Mouse (Mus musculus) stomach, embryonic 16.5 days (tissue): Measurements from ENCODE around the gene Phgr1. TPM values are rescaled to one million over a fixed set of nuclear protein-coding genes. Genes with fewer than 3 reads are reported as not detected.

Experiments
- ATAC-seq: fragments of 200-750 bp; cut with Nextera tagmentation; 2 replicates; pipeline ENCODE4 v1.8.0; 2017; ENCODE audit warnings: moderate number of reproducible peaks, moderate TSS enrichment; ENCODE audit not compliant: insufficient read depth, low FRiP score
- H3K27ac ChIP-seq: fragments of 300-500 bp; sonication (generic); 2 replicates; pipeline ENCODE4 v1.5.1; 2014; ENCODE audit warnings: low read length
- H3K27me3 ChIP-seq: fragments of 300-500 bp; sonication (generic); 2 replicates; pipeline ENCODE4 v1.6.1; 2014; ENCODE audit warnings: low read length, control low read depth, mixed read lengths; ENCODE audit not compliant: control insufficient read depth, insufficient read depth
- H3K36me3 ChIP-seq: fragments of 300-500 bp; sonication (generic); 2 replicates; pipeline ENCODE4 v1.6.1; 2014; ENCODE audit warnings: low read length; ENCODE audit not compliant: control insufficient read depth, insufficient read depth
- H3K4me1 ChIP-seq: fragments of 300-500 bp; sonication (generic); 2 replicates; pipeline ENCODE4 v1.6.1; 2014; ENCODE audit warnings: low read length, control low read depth, mixed read lengths; ENCODE audit not compliant: control insufficient read depth, insufficient read depth
- H3K4me2 ChIP-seq: fragments of 300-500 bp; sonication (generic); 2 replicates; pipeline ENCODE4 v1.6.1; 2014; ENCODE audit warnings: low read depth, low read length, mixed read lengths
- H3K4me3 ChIP-seq: fragments of 300-500 bp; sonication (generic); replicated peaks from 2 replicates; pipeline ENCODE4 v1.5.1; 2014; ENCODE audit warnings: mild to moderate bottlenecking, low read length
- H3K9ac ChIP-seq: fragments of 300-500 bp; sonication (generic); 2 replicates; pipeline ENCODE4 v1.6.1; 2014; ENCODE audit warnings: low read length
- H3K9me3 ChIP-seq: fragments of 300-500 bp; sonication (generic); replicated peaks from 2 replicates; pipeline ENCODE4 v1.6.1; 2016; ENCODE audit warnings: low read length, control low read depth; ENCODE audit not compliant: control insufficient read depth
- WGBS: fragments of 180-500 bp; shearing (Covaris S2); extraction: QIAGEN DNeasy Blood & Tissue Kit; methylation state at CpG from one replicate; pipeline ENCODE4 v1.1.7; 2014; 5-methylcytosine and 5-hydroxymethylcytosine counted together
- polyA plus RNA-seq: library from polyadenylated mRNA; unstranded; fragments of >200 nt; fragmentation: Nextera tagmentation; extraction: Ambion mirVana; gene quantifications from 2 replicates; pipeline ENCODE4 v1.2.1, GENCODE M21; 2015

Gene Phgr1
- polyA plus RNA-seq, 1 experiment from 2014 or later = 22.2 TPM

GRCm38 (mm10) chr2:118790551-118791525 lies 18.3 kb downstream of the Phgr1 start:
- no peaks in the 10 kb centered on the region for H3K36me3 ChIP-seq
- H3K9me3 ChIP-seq = no peaks in the 10 kb centered on the region
- peaks cover 6% of the 10 kb centered on the region; the same call in 1 of the 2 replicates for H3K4me1 ChIP-seq
- no peak overlapping the region for H3K27ac ChIP-seq
- no peaks in the 10 kb centered on the region for H3K27me3 ChIP-seq
- ATAC-seq = peak; percentile 39; the same call in 1 of the 2 replicates
- H3K4me2 ChIP-seq = peak overlapping the region; percentile 49
- peak overlapping the region; percentile 59; the same call in 1 of the 2 replicates for H3K9ac ChIP-seq
- H3K4me3 ChIP-seq = peak overlapping the region; percentile 25
- 23% methylated on average over 44 of the region's 44 CpGs for WGBS

- whole genome bisulfite sequencing = 93% methylated on average over 26 of the region's 26 CpGs
- Histone ChIP-seq H3K27me3 (no peaks in the 10 kb centered on the region), H3K27ac (no peak overlapping the region), H3K4me1 (peaks cover 6% of the 10 kb centered on the region; the same call in 1 of the 2 replicates), H3K4me3 (no peak overlapping the region), H3K36me3 (no peaks in the 10 kb centered on the region), H3K4me2 (no peak overlapping the region), H3K9ac (no peak overlapping the region), H3K9me3 (no peaks in the 10 kb centered on the region)
- ATAC-seq = no peak
Observed at GRCm38 (mm10) chr2:118791591-118792258, 19.2 kb downstream of the Phgr1 start.

GRCm38 (mm10) chr2:118792259-118792613 lies 19.7 kb downstream of the Phgr1 start:
- H3K27ac ChIP-seq = no peak overlapping the region
- no peak overlapping the region for H3K4me3 ChIP-seq
- H3K4me2 ChIP-seq = no peak overlapping the region
- no peaks in the 10 kb centered on the region for H3K9me3 ChIP-seq
- H3K9ac ChIP-seq = no peak overlapping the region
- no peak; the same call in 1 of the 2 replicates for ATAC-seq
- no peaks in the 10 kb centered on the region for H3K36me3 ChIP-seq
- peaks cover 6% of the 10 kb centered on the region; the same call in 1 of the 2 replicates for H3K4me1 ChIP-seq
- no peaks in the 10 kb centered on the region for H3K27me3 ChIP-seq
- 73% methylated on average over 4 of the region's 4 CpGs for WGBS

- Histone ChIP-seq H3K9me3 (no peaks in the 10 kb centered on the region), H3K36me3 (no peaks in the 10 kb centered on the region), H3K4me1 (peaks cover 6% of the 10 kb centered on the region; the same call in 1 of the 2 replicates), H3K27ac (no peak overlapping the region), H3K4me2 (no peak overlapping the region), H3K9ac (no peak overlapping the region), H3K4me3 (no peak overlapping the region), H3K27me3 (no peaks in the 10 kb centered on the region)
- WGBS = 77% methylated on average over 4 of the region's 4 CpGs
- ATAC-seq = no peak
Observed at GRCm38 (mm10) chr2:118793636-118794035, 21.1 kb downstream of the Phgr1 start.

GRCm38 (mm10) chr2:118802542-118803118 lies 30.1 kb downstream of the Phgr1 start:
- no peak overlapping the region for H3K4me3 ChIP-seq
- no peak for ATAC-seq
- no peaks in the 10 kb centered on the region for H3K27me3 ChIP-seq
- WGBS = 65% methylated on average over 4 of the region's 4 CpGs
- H3K27ac ChIP-seq = no peak overlapping the region
- no peaks in the 10 kb centered on the region for H3K36me3 ChIP-seq
- H3K9ac ChIP-seq = no peak overlapping the region
- no peaks in the 10 kb centered on the region for H3K9me3 ChIP-seq
- H3K4me2 ChIP-seq = no peak overlapping the region
- no peaks in the 10 kb centered on the region for H3K4me1 ChIP-seq

GRCm38 (mm10) chr2:118804474-118804873 lies 31.9 kb downstream of the Phgr1 start:
- Histone ChIP-seq H3K27ac (no peak overlapping the region), H3K9ac (no peak overlapping the region), H3K36me3 (no peaks in the 10 kb centered on the region), H3K27me3 (no peaks in the 10 kb centered on the region), H3K4me1 (no peaks in the 10 kb centered on the region), H3K4me2 (no peak overlapping the region), H3K9me3 (no peaks in the 10 kb centered on the region), H3K4me3 (no peak overlapping the region)
- ATAC-seq = no peak
- WGBS = 80% methylated on average over 2 of the region's 2 CpGs

GRCm38 (mm10) chr2:118805137-118805536 lies 32.6 kb downstream of the Phgr1 start:
- 35% methylated on average over 3 of the region's 3 CpGs for WGBS
- H3K27ac ChIP-seq = no peak overlapping the region
- no peak for ATAC-seq
- no peak overlapping the region for H3K9ac ChIP-seq
- no peaks in the 10 kb centered on the region for H3K27me3 ChIP-seq
- H3K9me3 ChIP-seq = no peaks in the 10 kb centered on the region
- H3K4me3 ChIP-seq = no peak overlapping the region
- H3K36me3 ChIP-seq = no peaks in the 10 kb centered on the region
- no peak overlapping the region for H3K4me2 ChIP-seq
- no peaks in the 10 kb centered on the region for H3K4me1 ChIP-seq

- 30% methylated on average over 3 of the region's 3 CpGs for WGBS
- no peak for ATAC-seq
- Histone ChIP-seq H3K9ac (no peak overlapping the region), H3K27ac (no peak overlapping the region), H3K27me3 (no peaks in the 10 kb centered on the region), H3K9me3 (no peaks in the 10 kb centered on the region), H3K36me3 (no peaks in the 10 kb centered on the region), H3K4me2 (no peak overlapping the region), H3K4me3 (no peak overlapping the region), H3K4me1 (no peaks in the 10 kb centered on the region)
Observed at GRCm38 (mm10) chr2:118805756-118806155, 33.2 kb downstream of the Phgr1 start.

- no peaks in the 10 kb centered on the region for H3K4me1 ChIP-seq
- no peak overlapping the region for H3K27ac ChIP-seq
- H3K4me2 ChIP-seq = no peak overlapping the region
- 58% methylated on average over 4 of the region's 4 CpGs for WGBS
- H3K9me3 ChIP-seq = no peaks in the 10 kb centered on the region
- H3K9ac ChIP-seq = no peak overlapping the region
- no peaks in the 10 kb centered on the region for H3K27me3 ChIP-seq
- ATAC-seq = no peak
- no peak overlapping the region for H3K4me3 ChIP-seq
- H3K36me3 ChIP-seq = no peaks in the 10 kb centered on the region
Observed at GRCm38 (mm10) chr2:118806860-118807259, 34.3 kb downstream of the Phgr1 start.
